In genomic region chr4:43427501-43428179, GRCm38 (mm10) we compare ENCODE assay signal across 10 mouse cellular contexts. TPM values are rescaled to one million over a fixed set of nuclear protein-coding genes. Genes with fewer than 3 reads are reported as not detected.
A peak's percentile ranks its signal among the peaks of the same experiment; 100 is the strongest.
DNase-seq lines count a peak whose midpoint lies in the region; ATAC-seq and TF ChIP-seq lines count a peak whose summit lies in the region.
"Had no signal": no experiment of that assay in that cellular context is flagged by ENCODE, and none has a peak within 500 bp of the region (broad histone marks: within the 10 kb centered on the region; RNA-seq: fewer than 3 reads in every experiment).

No protein-coding gene starts in this region.

- no peaks in the 10 kb centered on the region; the same call in 1 of the 2 replicates for H3K4me1 ChIP-seq in forebrain, embryonic 14.5 days (ENCODE audit: control insufficient read depth, insufficient read depth, low read length)
- H3K4me1 ChIP-seq in intestine, postnatal 0 days (replicated peaks; ENCODE audit: control insufficient read depth, insufficient read depth, low read length): no peaks in the 10 kb centered on the region

- WGBS in forebrain, embryonic 14.5 days: 21% methylated on average over 23 of the region's 23 CpGs
- WGBS in intestine, postnatal 0 days: 47% methylated on average over 23 of the region's 23 CpGs

- H3K4me3 ChIP-seq in forebrain, embryonic 14.5 days (ENCODE audit: low read depth, low read length): no peak overlapping the region
- no peak overlapping the region for H3K4me3 ChIP-seq in intestine, postnatal 0 days (ENCODE audit: low read depth, low read length)

- no peaks in the 10 kb centered on the region for H3K9me3 ChIP-seq in forebrain, embryonic 14.5 days (replicated peaks; ENCODE audit: control insufficient read depth, low read length)
- no peaks in the 10 kb centered on the region for H3K9me3 ChIP-seq in intestine, postnatal 0 days (ENCODE audit: control insufficient read depth)

- DNase-seq in heart, adult 11 months: peak; percentile 91
- no peak for DNase-seq in heart, adult 8-10 months (ENCODE audit: low spot score)
- peak; percentile 31 to 64 for DNase-seq in CD8-positive naive resting alpha-beta T cell, adult 2 months (ENCODE audit: low read depth in 2 of 2, low spot score in 2 of 2)
- peak; percentile 20 for DNase-seq in forebrain, embryonic 14.5 days (ENCODE audit: low spot score)
- DNase-seq in adrenal gland, postnatal 14 days: no peak
- no peak for DNase-seq in embryo, embryonic 10 days (ENCODE audit: low spot score)
- DNase-seq: liver, postnatal 0 days had no signal

- no peak for ATAC-seq in forebrain, embryonic 14.5 days
- peak; percentile 53 for ATAC-seq in megakaryocyte progenitor cell, adult 5-6 weeks (replicated peaks; ENCODE audit: poor library complexity)
- ATAC-seq in intestine, postnatal 0 days: no peak

- no peak for TF ChIP-seq CTCF in intestine, postnatal 0 days (IDR thresholded peaks at IDR 0.05; ENCODE audit: low read depth)

- 0 out of 2 replicates have a peak overlapping the region, but pooled peaks have one; percentile 5 for H3K4me2 ChIP-seq in forebrain, embryonic 14.5 days (ENCODE audit: low read length)
- H3K4me2 ChIP-seq in intestine, postnatal 0 days (replicated peaks; ENCODE audit: low read depth): no peak overlapping the region

- H3K27me3 ChIP-seq in forebrain, embryonic 14.5 days (replicated peaks; ENCODE audit: control insufficient read depth, insufficient read depth, low read length): peaks cover 45% of the 10 kb centered on the region
- H3K27me3 ChIP-seq in intestine, postnatal 0 days (replicated peaks; ENCODE audit: control insufficient read depth, insufficient read depth, low read length): no peaks in the 10 kb centered on the region

- H3K9ac ChIP-seq in forebrain, embryonic 14.5 days (ENCODE audit: low read length): no peak overlapping the region
- H3K9ac ChIP-seq in intestine, postnatal 0 days (ENCODE audit: low read depth, low read length): no peak overlapping the region
- H3K9ac ChIP-seq: liver, postnatal 0 days had no signal

- H3K36me3 ChIP-seq in forebrain, embryonic 14.5 days (ENCODE audit: control insufficient read depth, insufficient read depth, low read length): peaks cover 48% of the 10 kb centered on the region
- peaks cover 47% of the 10 kb centered on the region for H3K36me3 ChIP-seq in intestine, postnatal 0 days (ENCODE audit: control insufficient read depth, insufficient read depth)

- no peak overlapping the region for H3K27ac ChIP-seq in forebrain, embryonic 14.5 days (ENCODE audit: low read depth, low read length)
- H3K27ac ChIP-seq in intestine, postnatal 0 days (ENCODE audit: low read depth, low read length): no peak overlapping the region
- H3K27ac ChIP-seq: kidney, postnatal 0 days had no signal

RNA-seq across cellular contexts. Expression of gene Fam166b, which starts 1.3 kb away (rescaled TPM):
- total RNA-seq in heart, adult 8-10 months (2022): not detected
- 0.29 and 0.73 TPM in 2 replicates for polyA plus RNA-seq in forebrain, embryonic 14.5 days (2014; fragmentation: Nextera tagmentation; extraction: Ambion mirVana)
- not detected in 2 replicates for total RNA-seq in megakaryocyte progenitor cell, adult 5-6 weeks (2015)
- total RNA-seq in megakaryocyte progenitor cell, adult 5-6 weeks (2017): not detected in 2 replicates
- polyA plus RNA-seq in intestine, postnatal 0 days (2015; fragmentation: Nextera tagmentation; extraction: Ambion mirVana): 0.16 TPM in 1 of 2 replicates, not detected in the other
- total RNA-seq in adrenal gland, postnatal 14 days (2021): not detected in 2 replicates

RNA-seq across cellular contexts. Expression of gene Tesk1, which starts 14.1 kb away (rescaled TPM):
- total RNA-seq in heart, adult 8-10 months (2022): 10 to 100 TPM; 31.3 to 38.2 (median 35.2) TPM
- 10.2 and 12.1 TPM in 2 replicates for polyA plus RNA-seq in forebrain, embryonic 14.5 days (2014; fragmentation: Nextera tagmentation; extraction: Ambion mirVana)
- total RNA-seq in megakaryocyte progenitor cell, adult 5-6 weeks (2015): 5.2 and 6.3 TPM in 2 replicates
- total RNA-seq in megakaryocyte progenitor cell, adult 5-6 weeks (2017): 5.7 and 5.9 TPM in 2 replicates
- polyA plus RNA-seq in intestine, postnatal 0 days (2015; fragmentation: Nextera tagmentation; extraction: Ambion mirVana): 4.6 and 4.7 TPM in 2 replicates
- total RNA-seq in adrenal gland, postnatal 14 days (2021): 53.9 and 59.0 TPM in 2 replicates

RNA-seq across cellular contexts. Expression of gene Cd72, which starts 26.8 kb away (rescaled TPM):
- total RNA-seq in heart, adult 8-10 months (2022): 1 to 10 TPM in 1 of 4 experiments, under 1 TPM in 3; 0.24 to 1.1 (median 0.69) TPM
- 6.7 and 8.8 TPM in 2 replicates for polyA plus RNA-seq in forebrain, embryonic 14.5 days (2014; fragmentation: Nextera tagmentation; extraction: Ambion mirVana)
- total RNA-seq in megakaryocyte progenitor cell, adult 5-6 weeks (2015): 2.2 and 6.3 TPM in 2 replicates
- 8.2 and 8.7 TPM in 2 replicates for total RNA-seq in megakaryocyte progenitor cell, adult 5-6 weeks (2017)
- polyA plus RNA-seq in intestine, postnatal 0 days (2015; fragmentation: Nextera tagmentation; extraction: Ambion mirVana): 3.2 and 3.7 TPM in 2 replicates
- 2.7 and 12.7 TPM in 2 replicates for total RNA-seq in adrenal gland, postnatal 14 days (2021)

RNA-seq across cellular contexts. Expression of gene Rusc2, which starts 45.9 kb away (rescaled TPM):
- total RNA-seq in heart, adult 8-10 months (2022): 10 to 100 TPM; 47.4 to 58.6 (median 48.9) TPM
- polyA plus RNA-seq in forebrain, embryonic 14.5 days (2014; fragmentation: Nextera tagmentation; extraction: Ambion mirVana): 47.8 and 58.4 TPM in 2 replicates
- 0.32 and 0.44 TPM in 2 replicates for total RNA-seq in megakaryocyte progenitor cell, adult 5-6 weeks (2015)
- 0.61 and 0.71 TPM in 2 replicates for total RNA-seq in megakaryocyte progenitor cell, adult 5-6 weeks (2017)
- 11.9 and 12.1 TPM in 2 replicates for polyA plus RNA-seq in intestine, postnatal 0 days (2015; fragmentation: Nextera tagmentation; extraction: Ambion mirVana)
- 34.8 and 38.6 TPM in 2 replicates for total RNA-seq in adrenal gland, postnatal 14 days (2021)

RNA-seq across cellular contexts. Expression of gene Sit1, which starts 55.9 kb away (rescaled TPM):
- not detected for total RNA-seq in heart, adult 8-10 months (2022)
- not detected in 2 replicates for polyA plus RNA-seq in forebrain, embryonic 14.5 days (2014; fragmentation: Nextera tagmentation; extraction: Ambion mirVana)
- total RNA-seq in megakaryocyte progenitor cell, adult 5-6 weeks (2015): not detected in 2 replicates
- total RNA-seq in megakaryocyte progenitor cell, adult 5-6 weeks (2017): not detected in 2 replicates
- polyA plus RNA-seq in intestine, postnatal 0 days (2015; fragmentation: Nextera tagmentation; extraction: Ambion mirVana): not detected in 2 replicates
- 0.59 and 1.3 TPM in 2 replicates for total RNA-seq in adrenal gland, postnatal 14 days (2021)
- polyA plus RNA-seq: kidney, postnatal 0 days had no signal

Comparison
In these comparisons a context has a peak if more than half of its experiments do, and no peak if none do; other contexts are left out.
1. DNase-seq: peak in heart, adult 11 months (single experiment), CD8-positive naive resting alpha-beta T cell, adult 2 months (2 of 2) and forebrain, embryonic 14.5 days (single experiment); none in heart, adult 8-10 months (single experiment), adrenal gland, postnatal 14 days (single experiment) and embryo, embryonic 10 days (single experiment).